Mouse (Mus musculus): ENCODE results near the gene Ttc34. TPM values are rescaled to one million over a fixed set of nuclear protein-coding genes. Genes with fewer than 3 reads are reported as not detected.

The Ttc34 gene
- 0.13 TPM in 1 of 2 replicates, not detected in the other for polyA plus RNA-seq (2015; fragmentation: Nextera tagmentation; extraction: Ambion mirVana)

DNA sequence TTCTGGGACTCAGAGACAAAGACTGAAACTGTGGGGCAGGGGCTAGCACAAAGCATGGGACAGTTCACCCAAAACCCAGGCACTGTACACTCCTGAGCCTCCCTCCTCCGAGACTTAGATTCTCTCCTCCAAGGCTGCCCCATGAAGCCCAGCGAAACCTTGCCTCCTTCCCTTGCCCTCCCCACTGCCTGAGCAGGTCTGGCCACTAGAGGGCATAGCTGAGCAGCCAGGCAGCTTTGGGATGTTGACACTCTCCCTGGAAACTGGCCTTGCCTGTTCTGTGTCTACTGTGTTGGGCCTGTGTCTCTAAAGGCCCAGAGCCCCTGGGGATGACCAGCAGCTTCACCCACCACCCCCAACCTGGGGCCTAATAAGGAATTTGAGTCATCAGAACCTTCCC, at the start of gene Ttc34:
Ttc34 (plus strand) TSS at position 290 of the 400 bp plus-strand sequence.

GRCm38 (mm10) chr4:154869440-154869839, 32.2 kb downstream of the Ttc34 start, which contains the start of gene Mmel1:
Gene Mmel1, plus strand, starts transcription at chr4:154869585.

GRCm38 (mm10) chr4:154898506-154899446, 61.5 kb downstream of the Ttc34 start, which contains the start of gene Fam213b:
Gene Fam213b, minus strand, starts transcription at chr4:154899135.

Other genes starting within 250 kb of the Ttc34 start
- 2.5 and 2.8 TPM in 2 replicates for gene Prdm16, start 200.6 kb upstream of the Ttc34 start, polyA plus RNA-seq (2015; fragmentation: Nextera tagmentation; extraction: Ambion mirVana)
- not detected in 2 replicates for gene Actrt2, start 169.6 kb upstream of the Ttc34 start, polyA plus RNA-seq (2015; fragmentation: Nextera tagmentation; extraction: Ambion mirVana)
- 0.40 and 0.54 TPM in 2 replicates for gene Mmel1, start 32.1 kb downstream of the Ttc34 start, polyA plus RNA-seq (2015; fragmentation: Nextera tagmentation; extraction: Ambion mirVana)
- 138 and 161 TPM in 2 replicates for gene Fam213b, start 61.7 kb downstream of the Ttc34 start, polyA plus RNA-seq (2015; fragmentation: Nextera tagmentation; extraction: Ambion mirVana)
- 0.68 and 0.77 TPM in 2 replicates for gene Tnfrsf14, start 91.1 kb downstream of the Ttc34 start, polyA plus RNA-seq (2015; fragmentation: Nextera tagmentation; extraction: Ambion mirVana)
- gene Hes5, start 123.5 kb downstream of the Ttc34 start, polyA plus RNA-seq (2015; fragmentation: Nextera tagmentation; extraction: Ambion mirVana): not detected in 2 replicates
- gene Pank4, start 126.7 kb downstream of the Ttc34 start, polyA plus RNA-seq (2015; fragmentation: Nextera tagmentation; extraction: Ambion mirVana): 20.9 and 25.5 TPM in 2 replicates
- gene Plch2, start 219.3 kb downstream of the Ttc34 start, polyA plus RNA-seq (2015; fragmentation: Nextera tagmentation; extraction: Ambion mirVana): 0.51 TPM in 1 of 2 replicates, not detected in the other
- gene Pex10, start 229.6 kb downstream of the Ttc34 start, polyA plus RNA-seq (2015; fragmentation: Nextera tagmentation; extraction: Ambion mirVana): 17.0 and 17.5 TPM in 2 replicates
- 103 and 130 TPM in 2 replicates for gene Rer1, start 248.9 kb downstream of the Ttc34 start, polyA plus RNA-seq (2015; fragmentation: Nextera tagmentation; extraction: Ambion mirVana)
- 2.4 and 2.6 TPM in 2 replicates for gene Morn1, start 249.1 kb downstream of the Ttc34 start, polyA plus RNA-seq (2015; fragmentation: Nextera tagmentation; extraction: Ambion mirVana)

All from skeletal muscle tissue, postnatal 0 days (tissue).